ENCODE assay signal across 24 mouse cellular contexts in the genomic region with DNA sequence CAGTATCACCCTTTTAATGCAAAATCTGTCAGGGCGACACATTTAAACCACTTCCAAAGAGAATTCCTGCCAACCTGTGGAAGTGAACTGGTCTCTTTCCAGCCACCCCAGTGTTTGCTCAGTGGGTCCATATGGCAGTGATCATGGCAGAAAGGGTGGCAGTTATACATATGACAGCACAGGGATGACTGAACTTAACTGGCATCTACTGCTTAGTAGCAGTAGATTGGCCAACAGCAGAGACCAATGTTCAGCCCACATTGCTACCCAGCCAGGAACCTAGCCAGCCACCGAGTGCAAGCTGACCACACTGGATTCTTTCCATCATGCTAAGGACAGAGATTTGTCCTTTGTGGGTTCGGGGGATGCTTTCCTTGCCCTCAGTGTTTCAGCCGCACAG. TPM values are rescaled to one million over a fixed set of nuclear protein-coding genes. Genes with fewer than 3 reads are reported as not detected.
DNase-seq lines count a peak whose midpoint lies in the region; ATAC-seq lines count a peak whose summit lies in the region.
"Had no signal": no experiment of that assay in that cellular context is flagged by ENCODE, and none has a peak within 500 bp of the region (broad histone marks: within the 10 kb centered on the region; RNA-seq: fewer than 3 reads in every experiment).

No protein-coding gene starts in this region.

- intact Hi-C loops in left cerebral cortex, postnatal 4 days (cut with DNase I) = no loop called here

- no peak overlapping the region for H3K9ac ChIP-seq in midbrain, embryonic 14.5 days (replicated peaks; ENCODE audit: low read length)
- H3K9ac ChIP-seq: forebrain, embryonic 15.5 days; hindbrain, embryonic 12.5 days; limb, embryonic 13.5 days; liver, embryonic 14.5 days; lung, embryonic 14.5 days; midbrain, embryonic 12.5 days; neural tube, embryonic 12.5 days; stomach, embryonic 15.5 days had no signal

- 85% methylated on average over 4 of the region's 4 CpGs for WGBS in midbrain, embryonic 14.5 days

- H3K27me3 ChIP-seq in midbrain, embryonic 14.5 days (ENCODE audit: control insufficient read depth, insufficient read depth, low read length) = no peaks in the 10 kb centered on the region
- H3K27me3 ChIP-seq: forebrain, embryonic 15.5 days; limb, embryonic 13.5 days; neural tube, embryonic 12.5 days; stomach, embryonic 15.5 days had no signal

- peaks cover 8% of the 10 kb centered on the region for H3K4me1 ChIP-seq in midbrain, embryonic 14.5 days (ENCODE audit: control insufficient read depth, insufficient read depth, low read length)

- no peak overlapping the region for H3K4me3 ChIP-seq in midbrain, embryonic 14.5 days (replicated peaks; ENCODE audit: low read depth, low read length)
- H3K4me3 ChIP-seq: forebrain, embryonic 15.5 days; heart, adult 2 months; hindbrain, embryonic 12.5 days; layer of hippocampus, adult 2 months; midbrain, embryonic 12.5 days; neural tube, embryonic 12.5 days; stomach, embryonic 15.5 days had no signal

- H3K36me3 ChIP-seq in midbrain, embryonic 14.5 days (ENCODE audit: control insufficient read depth, insufficient read depth, low read length) = no peaks in the 10 kb centered on the region
- H3K36me3 ChIP-seq: forebrain, embryonic 15.5 days; hindbrain, embryonic 12.5 days; limb, embryonic 13.5 days; midbrain, embryonic 12.5 days; neural tube, embryonic 12.5 days; stomach, embryonic 15.5 days had no signal

- peak; percentile 56 for DNase-seq in left cerebral cortex, postnatal 4 days
- DNase-seq in left cerebral cortex, adult 8-10 months (ENCODE audit: low spot score in 2 of 2) = no peak
- peak; percentile 89 for DNase-seq in cerebellum, adult 9-10 months
- DNase-seq in midbrain, embryonic 14.5 days = no peak
- DNase-seq in neural tube, embryonic 10.5 days (ENCODE audit: extremely low spot score, low spot score) = no peak
- DNase-seq: gastrocnemius, postnatal 10 days; kidney, adult 9 months; layer of hippocampus, postnatal 36 days; retina, postnatal 1 day; right cerebral cortex, postnatal 25 days; thymus, adult 18-20 months had no signal

- H3K4me2 ChIP-seq in midbrain, embryonic 14.5 days (ENCODE audit: low read length) = no peak overlapping the region
- H3K4me2 ChIP-seq: forebrain, embryonic 15.5 days; hindbrain, embryonic 12.5 days; midbrain, embryonic 12.5 days had no signal

- ATAC-seq in cerebellum, adult (ENCODE audit: insufficient number of reproducible peaks, low FRiP score, low TSS enrichment) = peak; percentile 67; the same call in 1 of the 2 replicates
- peak; percentile 34 for ATAC-seq in granulocyte monocyte progenitor cell, adult 5-6 weeks (replicated peaks; ENCODE audit: poor library complexity, severe bottlenecking)
- no peak for ATAC-seq in inflammation-experienced regulatory T-cells, adult 6 months
- no peak for ATAC-seq in midbrain, embryonic 14.5 days (ENCODE audit: low FRiP score, low TSS enrichment)
- ATAC-seq: forebrain, embryonic 15.5 days had no signal

- no peaks in the 10 kb centered on the region for H3K9me3 ChIP-seq in midbrain, embryonic 14.5 days (ENCODE audit: control insufficient read depth, low read length)
- H3K9me3 ChIP-seq: forebrain, embryonic 15.5 days; hindbrain, embryonic 12.5 days; limb, embryonic 13.5 days; midbrain, embryonic 12.5 days; stomach, embryonic 15.5 days had no signal

- H3K27ac ChIP-seq in midbrain, embryonic 14.5 days (replicated peaks; ENCODE audit: low read depth, low read length) = no peak overlapping the region
- H3K27ac ChIP-seq: forebrain, embryonic 15.5 days; heart, adult 2 months; hindbrain, embryonic 12.5 days; layer of hippocampus, adult 2 months; limb, embryonic 13.5 days; liver, embryonic 14.5 days; midbrain, embryonic 12.5 days; neural tube, embryonic 12.5 days; stomach, embryonic 15.5 days had no signal

RNA-seq across cellular contexts. Expression of a gene that starts 20.9 kb away (rescaled TPM):
- 100 to 1,000 TPM; 848 to 881 TPM for total RNA-seq in left cerebral cortex, postnatal 4 days (2021)
- total RNA-seq in left cerebral cortex, adult 8-10 months (2022) = 100 to 1,000 TPM; 259 to 296 (median 268) TPM
- 1,208 and 1,212 TPM in 2 replicates for total RNA-seq in granulocyte monocyte progenitor cell, adult 5-6 weeks (2014; fragmentation: Nextera tagmentation)
- 1,574 and 1,754 TPM in 2 replicates for total RNA-seq in granulocyte monocyte progenitor cell, adult 5-6 weeks (2017)
- 100 to 1,000 TPM; 553 to 843 (median 762) TPM for polyA plus RNA-seq in inflammation-experienced regulatory T-cells, adult 6 months (2017; shearing (Covaris generic))
- polyA plus RNA-seq in midbrain, embryonic 14.5 days (2014; fragmentation: Nextera tagmentation; extraction: Ambion mirVana) = 3,827 and 3,910 TPM in 2 replicates

RNA-seq across cellular contexts. Expression of a gene that starts 58.1 kb away (rescaled TPM):
- 10 to 100 TPM; 28.4 to 29.0 TPM for total RNA-seq in left cerebral cortex, postnatal 4 days (2021)
- 10 to 100 TPM; 18.7 to 23.4 (median 21.9) TPM for total RNA-seq in left cerebral cortex, adult 8-10 months (2022)
- total RNA-seq in granulocyte monocyte progenitor cell, adult 5-6 weeks (2014; fragmentation: Nextera tagmentation) = 18.0 and 23.5 TPM in 2 replicates
- 29.5 and 29.8 TPM in 2 replicates for total RNA-seq in granulocyte monocyte progenitor cell, adult 5-6 weeks (2017)
- 10 to 100 TPM; 33.8 to 42.9 (median 37.5) TPM for polyA plus RNA-seq in inflammation-experienced regulatory T-cells, adult 6 months (2017; shearing (Covaris generic))
- 26.1 and 28.7 TPM in 2 replicates for polyA plus RNA-seq in midbrain, embryonic 14.5 days (2014; fragmentation: Nextera tagmentation; extraction: Ambion mirVana)

Comparison
In these comparisons a context has a peak if more than half of its experiments do, and no peak if none do; other contexts are left out.
1. DNase-seq: peak in left cerebral cortex, postnatal 4 days (single experiment) and cerebellum, adult 9-10 months (single experiment); none in left cerebral cortex, adult 8-10 months (0 of 2), midbrain, embryonic 14.5 days (single experiment) and neural tube, embryonic 10.5 days (single experiment).
2. ATAC-seq: peak in cerebellum, adult (single experiment) and granulocyte monocyte progenitor cell, adult 5-6 weeks (single experiment); none in inflammation-experienced regulatory T-cells, adult 6 months (single experiment) and midbrain, embryonic 14.5 days (single experiment).